Mouse (Mus musculus) induced T-regulatory cell, adult 2 months (primary cell): ENCODE measurements around the gene Cdhr3.

ENCODE experiments used
- DNase-seq: peaks from one replicate; pipeline ENCODE4 v3.0.0-alpha.2; 2012; ENCODE audit warnings: low read depth

Gene Cdhr3

GRCm38 (mm10) chr12:33092775-33093174, at the start of gene Cdhr3:
Gene Cdhr3 (minus strand): TSS chr12:33092875.
- no peak for DNase-seq

GRCm38 (mm10) chr12:33139083-33139482, 46.4 kb upstream of the Cdhr3 start:
- DNase-seq: no peak

GRCm38 (mm10) chr12:33137857-33138256, 45.2 kb upstream of the Cdhr3 start:
- no peak for DNase-seq

GRCm38 (mm10) chr12:33131796-33132195, 39.1 kb upstream of the Cdhr3 start:
- peak; percentile 91 for DNase-seq

- DNase-seq: no peak
Measured at GRCm38 (mm10) chr12:33130401-33130800, 37.7 kb upstream of the Cdhr3 start.

GRCm38 (mm10) chr12:33129410-33129809, 36.7 kb upstream of the Cdhr3 start:
- peak; percentile 72 for DNase-seq

GRCm38 (mm10) chr12:33128702-33129101, 36.0 kb upstream of the Cdhr3 start:
- no peak for DNase-seq

GRCm38 (mm10) chr12:33128121-33128520, 35.4 kb upstream of the Cdhr3 start:
- DNase-seq: peak; percentile 57

- peak; percentile 35 for DNase-seq
Measured at GRCm38 (mm10) chr12:33126243-33126642, 33.6 kb upstream of the Cdhr3 start.

- DNase-seq: no peak
Measured at GRCm38 (mm10) chr12:33125594-33126227, 33.0 kb upstream of the Cdhr3 start.

- DNase-seq: peak; percentile 62
Measured at GRCm38 (mm10) chr12:33118624-33119301, 26.1 kb upstream of the Cdhr3 start.

- DNase-seq: peak; percentile 20
Measured at GRCm38 (mm10) chr12:33110894-33111471, 18.3 kb upstream of the Cdhr3 start.

GRCm38 (mm10) chr12:33109531-33109930, 16.9 kb upstream of the Cdhr3 start:
- DNase-seq: peak; percentile 64

GRCm38 (mm10) chr12:33106438-33107167, 13.9 kb upstream of the Cdhr3 start:
- no peak for DNase-seq

- DNase-seq: no peak
Measured at GRCm38 (mm10) chr12:33105724-33106123, 13.0 kb upstream of the Cdhr3 start.

GRCm38 (mm10) chr12:33102342-33103115, 9.9 kb upstream of the Cdhr3 start:
- DNase-seq: no peak

- DNase-seq: no peak
Measured at GRCm38 (mm10) chr12:33101627-33102026, 9.0 kb upstream of the Cdhr3 start.

- DNase-seq: no peak
Measured at GRCm38 (mm10) chr12:33096017-33096416, 3.3 kb upstream of the Cdhr3 start.

GRCm38 (mm10) chr12:33092196-33092595, 479 bp downstream of the Cdhr3 start:
- DNase-seq: no peak

- no peak for DNase-seq
Measured at GRCm38 (mm10) chr12:33086151-33086550, 6.5 kb downstream of the Cdhr3 start.

- DNase-seq: no peak
Measured at GRCm38 (mm10) chr12:33084683-33085082, 8.0 kb downstream of the Cdhr3 start.

GRCm38 (mm10) chr12:33083362-33083761, 9.3 kb downstream of the Cdhr3 start:
- no peak for DNase-seq
